Mouse (Mus musculus) CD4-positive helper T cell, adult 2 months (primary cell): Measurements from ENCODE around the gene Il18.

Experiments
- DNase-seq: peaks from one replicate; pipeline ENCODE4 v3.0.0-alpha.2; 2012; ENCODE audit warnings: low read depth, missing footprints, low spot score

Gene Il18

GRCm38 (mm10) chr9:50552206-50552605 is 2.4 kb upstream of the Il18 start:
- DNase-seq = no peak

GRCm38 (mm10) chr9:50553547-50553946 is 1.1 kb upstream of the Il18 start:
- DNase-seq = no peak

DNA sequence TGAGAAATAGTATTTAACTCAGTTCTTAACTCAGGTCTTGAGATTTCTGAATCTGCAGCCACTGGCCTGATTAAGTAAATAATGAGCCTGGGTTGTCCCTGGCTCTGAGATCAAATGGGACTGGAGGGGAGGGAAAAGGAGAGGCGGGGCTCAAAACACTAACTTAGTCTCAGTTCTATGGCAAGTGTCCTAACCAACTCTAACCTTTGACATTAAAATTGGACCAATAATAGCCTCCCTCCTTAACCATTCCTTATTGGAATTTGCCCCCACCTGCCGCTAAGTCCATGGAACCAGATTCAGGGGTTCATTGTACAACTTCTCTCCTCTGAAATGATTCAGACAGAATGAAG is 443 bp downstream of the Il18 start, which contains the start of gene Bco2:
Gene Bco2 (minus strand): TSS at position 88 of the 353 bp plus-strand sequence.
- DNase-seq = no peak

DNA sequence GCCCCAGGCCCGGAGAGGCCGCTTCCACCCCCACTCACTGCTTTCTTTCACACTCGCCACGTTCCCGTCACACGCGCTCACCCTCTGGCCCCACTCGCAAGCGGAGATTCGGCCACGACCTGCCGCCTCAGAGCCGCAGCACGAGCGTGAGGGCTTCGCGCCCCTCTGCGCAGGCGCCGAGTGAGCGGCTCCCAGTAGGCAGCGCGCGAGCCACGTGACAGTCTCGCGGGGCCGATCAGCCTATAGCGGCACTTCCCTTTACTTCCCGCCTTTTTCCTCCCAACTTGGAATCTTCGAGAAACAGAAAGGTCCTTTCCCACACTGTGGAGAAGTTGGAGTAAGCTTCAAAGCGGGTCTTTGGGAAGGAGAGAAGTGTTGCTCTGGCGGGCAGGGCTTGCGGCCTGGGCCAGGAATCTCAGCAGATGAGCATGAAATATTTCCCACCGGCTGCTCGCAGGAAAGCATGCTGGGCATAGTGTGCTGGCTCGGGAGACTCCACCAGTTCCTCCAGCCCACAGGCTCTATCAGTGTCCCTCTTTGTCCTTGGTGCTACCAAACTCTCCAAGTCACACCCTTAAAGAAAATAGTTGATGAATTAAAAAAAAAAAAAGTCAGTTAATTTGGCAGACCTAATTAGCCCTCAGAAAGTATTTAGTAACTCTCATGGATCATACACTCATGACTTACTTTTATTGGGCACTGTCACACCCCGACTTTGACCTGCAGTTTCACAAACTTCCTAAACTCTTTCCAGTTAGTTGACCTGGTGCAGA is 6.7 kb downstream of the Il18 start, which contains the start of gene Tex12:
Gene Tex12 (minus strand): TSS at position 181 of the 773 bp plus-strand sequence.
- DNase-seq = no peak

DNA sequence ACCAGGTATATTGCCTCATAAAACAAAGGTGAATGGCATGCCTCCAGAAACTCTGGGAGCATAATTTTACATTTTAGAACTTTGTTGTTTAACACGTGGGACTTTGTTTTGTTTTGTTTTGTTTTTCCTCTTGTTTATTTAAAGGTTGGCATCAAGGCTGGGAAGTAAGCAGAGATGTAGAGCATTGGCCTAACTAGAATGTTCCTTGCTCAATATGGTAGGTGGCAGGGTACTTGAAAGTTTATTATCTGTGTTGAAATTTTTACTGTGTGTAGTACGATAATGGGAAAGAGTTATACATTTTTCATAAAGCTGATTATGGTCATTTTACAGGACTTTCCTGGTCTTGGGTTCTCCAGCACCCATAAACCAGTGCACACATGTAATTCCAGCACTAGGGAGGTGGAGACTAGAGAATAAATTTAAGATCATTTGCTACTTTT is 7.3 kb downstream of the Il18 start:
- DNase-seq = no peak

GRCm38 (mm10) chr9:50565173-50565572 is 10.5 kb downstream of the Il18 start:
- DNase-seq = no peak

DNA sequence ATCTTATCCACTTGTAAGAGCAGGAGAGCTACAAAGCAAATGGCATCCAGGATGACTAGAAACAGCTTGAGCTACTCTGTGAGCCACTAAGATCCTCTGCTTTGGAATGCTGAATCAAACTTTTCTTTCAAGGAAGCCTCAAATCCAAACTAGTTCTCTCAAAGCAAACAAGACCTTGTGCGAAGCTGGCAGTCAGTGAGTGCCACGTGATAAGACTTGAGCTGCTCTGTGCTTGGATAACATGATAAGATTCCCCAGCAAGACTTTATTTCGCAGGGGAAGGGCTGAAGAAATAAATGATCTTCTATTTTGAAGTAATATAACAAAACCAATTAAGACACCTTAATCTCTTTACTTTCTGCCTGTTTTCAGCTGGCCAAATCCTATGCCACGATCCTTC is 11.3 kb downstream of the Il18 start:
- DNase-seq = no peak

- no peak for DNase-seq
Measured at GRCm38 (mm10) chr9:50567372-50567771, 12.7 kb downstream of the Il18 start.

- no peak for DNase-seq
Measured at GRCm38 (mm10) chr9:50567881-50568280, 13.3 kb downstream of the Il18 start.

DNA sequence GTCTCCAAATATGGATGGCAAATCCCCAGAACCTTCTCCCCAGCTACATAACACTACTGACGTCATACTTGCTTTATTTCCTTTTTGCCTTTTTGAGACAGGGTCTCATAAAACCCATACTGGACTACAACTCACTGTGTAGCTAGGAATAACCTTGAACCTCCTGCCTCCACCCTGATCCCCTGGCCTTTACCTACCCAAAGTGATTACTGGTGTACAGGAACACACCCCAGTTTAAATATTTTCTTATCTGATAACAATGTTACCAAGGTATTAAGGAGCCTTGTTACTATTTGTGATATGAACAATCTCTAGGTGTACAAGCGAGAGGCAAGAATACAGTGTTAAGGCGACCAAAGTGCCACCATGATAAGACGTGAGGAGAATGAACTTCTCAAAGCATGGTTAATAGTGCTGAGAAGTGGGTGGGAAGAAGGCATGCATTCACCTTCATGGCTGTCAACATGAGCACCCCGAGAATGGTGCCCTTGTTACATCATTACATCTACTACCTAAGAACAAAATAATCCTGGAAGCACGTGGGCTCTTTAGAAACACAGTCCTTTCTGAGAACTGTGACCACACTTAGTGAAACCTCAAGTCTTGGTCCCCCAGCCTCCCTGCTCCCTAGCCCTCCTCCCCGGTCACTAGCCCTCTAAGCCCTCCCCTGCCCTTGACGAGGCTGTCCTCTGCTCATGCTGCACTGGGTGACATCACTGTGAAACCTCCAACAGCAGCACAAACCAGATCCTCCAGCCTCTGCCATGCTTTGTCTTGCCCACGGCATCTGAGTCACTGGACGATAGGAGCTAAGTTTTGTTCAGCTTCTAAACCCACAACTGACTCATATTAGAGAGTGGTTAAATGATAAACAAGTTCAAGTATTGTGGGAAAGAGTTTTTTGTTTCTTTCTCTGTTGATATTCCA is 15.2 kb downstream of the Il18 start:
- DNase-seq = no peak

DNA sequence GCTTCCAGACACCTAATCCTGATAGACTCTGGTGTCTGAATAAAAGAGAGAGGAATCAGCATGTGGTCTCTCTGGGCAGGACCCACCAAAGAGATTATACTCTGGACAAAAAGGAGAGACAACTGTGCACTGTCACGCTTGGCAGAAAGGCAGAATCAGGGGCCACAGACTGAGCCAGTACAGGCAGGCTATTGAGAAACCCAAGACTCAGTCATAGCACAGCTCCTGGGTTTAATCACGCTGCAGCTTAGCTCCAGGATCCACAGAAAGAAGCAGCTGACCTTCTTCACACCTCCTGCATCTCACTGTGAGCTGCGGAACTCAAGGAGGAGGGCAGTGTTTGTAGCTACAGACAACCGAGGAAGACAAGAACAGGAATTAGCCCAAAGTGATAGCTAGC is 25.7 kb downstream of the Il18 start:
- DNase-seq = no peak

DNA sequence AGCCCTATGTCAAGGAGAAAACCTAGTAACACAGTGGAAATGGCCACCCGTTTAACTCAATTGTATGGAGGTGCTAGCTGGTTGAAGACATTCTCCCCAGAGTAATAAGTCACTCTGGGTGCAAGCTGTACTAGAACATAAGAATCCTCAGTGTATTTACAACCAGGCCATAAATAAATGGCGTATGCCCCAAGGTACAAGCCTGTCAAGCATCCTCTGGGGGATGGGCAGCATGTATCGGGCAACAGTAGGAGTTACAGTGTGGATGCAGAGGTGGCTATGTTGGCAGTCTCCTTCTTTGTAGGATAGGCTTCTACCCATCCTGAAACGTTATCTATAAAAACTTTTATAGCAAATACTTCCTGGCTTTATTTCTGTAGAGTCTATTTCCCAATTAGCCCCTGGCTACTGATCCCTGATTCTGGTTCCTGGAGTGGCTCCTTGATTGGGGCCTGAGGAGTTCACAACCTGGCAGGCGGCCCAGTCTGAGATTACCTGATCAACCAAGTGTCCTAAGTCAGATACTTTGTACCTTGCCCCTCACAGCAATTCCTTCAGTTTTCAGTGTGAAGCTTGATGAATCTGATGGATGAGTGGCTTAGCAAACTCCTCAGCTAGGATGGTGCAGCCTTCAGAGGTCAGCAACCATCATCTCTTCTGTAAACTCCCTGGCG is 30.7 kb downstream of the Il18 start:
- no peak for DNase-seq

DNA sequence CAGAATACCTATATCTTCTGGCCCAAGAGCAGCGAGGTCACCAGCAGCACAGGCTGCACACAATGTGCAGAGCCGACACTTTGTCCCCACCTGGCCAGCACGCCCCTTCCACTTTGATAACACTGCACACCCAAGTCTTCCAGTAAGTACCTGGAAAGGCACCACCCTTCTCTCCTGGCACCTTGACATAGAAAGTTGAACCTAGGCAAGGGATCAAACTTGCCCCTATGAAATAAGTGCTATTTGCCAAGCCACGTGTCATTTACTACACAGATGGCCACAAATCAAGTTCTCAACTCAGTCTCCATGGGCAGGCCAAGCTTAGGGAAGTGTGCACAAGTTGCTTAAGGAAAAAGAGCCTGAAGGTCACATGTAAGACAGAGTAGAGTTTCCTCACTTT is 32.3 kb downstream of the Il18 start:
- DNase-seq = no peak

GRCm38 (mm10) chr9:50590856-50591518 is 36.4 kb downstream of the Il18 start:
- peak; percentile 14 for DNase-seq

DNA sequence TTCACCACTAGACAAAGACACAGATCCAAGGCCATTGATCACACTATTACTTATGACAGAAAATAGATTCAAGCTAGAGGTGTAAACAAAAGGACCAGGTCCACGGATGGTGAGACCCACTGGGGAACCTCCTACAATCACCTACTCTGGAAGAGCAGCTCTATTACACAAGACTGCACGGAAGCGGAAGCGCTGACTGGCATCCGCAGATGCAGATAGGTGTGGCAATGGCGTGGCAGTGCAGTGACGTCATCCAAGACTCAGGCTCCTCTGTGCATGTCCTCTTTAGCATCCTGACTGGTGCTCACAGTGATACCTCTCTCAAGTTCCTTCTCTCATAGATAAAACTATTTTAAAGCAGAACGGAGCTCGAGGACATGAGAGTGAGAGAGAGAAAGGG is 38.3 kb downstream of the Il18 start:
- DNase-seq = no peak

DNA sequence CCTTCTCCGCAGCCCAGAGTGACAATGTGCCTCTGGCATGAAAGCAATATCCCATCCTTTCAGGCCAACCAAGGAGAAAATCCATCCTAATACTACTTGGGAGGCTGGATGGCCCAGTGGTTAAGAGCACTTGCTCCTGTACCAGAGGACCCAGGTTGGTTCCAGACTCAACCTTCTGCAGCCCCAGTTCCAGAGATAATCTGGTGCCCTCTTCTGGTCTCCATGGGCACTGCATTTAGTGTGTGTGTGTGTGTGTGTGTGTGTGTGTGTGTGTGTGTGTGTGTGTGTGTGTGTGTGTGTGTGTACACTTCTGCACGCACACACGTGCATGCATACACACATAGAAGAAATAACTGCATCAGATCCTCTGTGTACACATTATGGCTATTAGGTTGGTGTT is 38.9 kb downstream of the Il18 start:
- DNase-seq = peak; percentile 58

DNA sequence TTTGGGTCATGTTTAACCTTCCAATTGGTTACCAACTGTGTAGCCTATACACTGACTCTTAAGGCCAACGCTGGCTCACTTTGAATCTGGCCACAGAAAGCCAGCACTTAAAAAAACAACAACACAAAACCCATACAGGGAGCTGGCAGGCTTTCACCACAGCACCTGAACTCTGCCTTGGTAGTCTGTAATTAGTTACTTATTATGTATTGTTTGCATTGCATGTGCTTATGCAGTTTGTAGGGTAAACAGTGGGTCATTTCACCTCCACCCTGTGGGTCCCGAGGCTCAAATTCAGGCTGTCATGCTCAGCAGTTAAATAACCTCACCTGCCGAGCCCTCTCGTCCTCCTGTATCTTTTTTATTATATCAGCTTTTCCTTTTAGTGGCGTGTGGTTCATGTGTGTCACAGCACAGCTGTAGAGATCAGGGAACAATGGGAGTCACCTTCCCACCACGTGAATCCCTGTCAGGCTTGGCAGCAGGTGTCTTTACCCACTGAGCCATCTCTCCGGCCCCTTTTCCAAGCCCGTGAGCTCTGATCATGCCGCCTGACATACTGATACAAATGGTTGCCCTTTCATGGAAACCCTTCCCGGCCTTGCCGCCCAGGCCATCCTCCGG is 40.3 kb downstream of the Il18 start:
- no peak for DNase-seq

DNA sequence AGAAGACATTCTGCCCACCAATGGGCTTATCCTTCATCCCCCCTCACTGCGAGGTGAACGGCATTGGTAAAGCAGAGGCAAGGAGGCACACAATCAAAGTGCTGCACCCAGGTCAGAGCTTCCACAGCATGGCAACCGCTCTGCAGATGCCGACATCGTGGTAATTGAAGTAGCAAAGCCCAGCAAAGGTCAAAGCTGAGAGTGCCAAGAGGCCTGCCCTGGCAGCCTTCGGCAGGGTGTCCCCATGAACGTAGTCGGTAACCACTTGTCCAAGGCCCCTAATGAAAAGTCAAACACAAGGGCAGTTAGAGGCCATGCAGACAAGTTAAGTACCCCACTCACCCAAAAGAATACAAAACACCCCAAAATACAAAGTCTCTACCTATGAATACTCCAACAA is 42.3 kb downstream of the Il18 start:
- no peak for DNase-seq

DNA sequence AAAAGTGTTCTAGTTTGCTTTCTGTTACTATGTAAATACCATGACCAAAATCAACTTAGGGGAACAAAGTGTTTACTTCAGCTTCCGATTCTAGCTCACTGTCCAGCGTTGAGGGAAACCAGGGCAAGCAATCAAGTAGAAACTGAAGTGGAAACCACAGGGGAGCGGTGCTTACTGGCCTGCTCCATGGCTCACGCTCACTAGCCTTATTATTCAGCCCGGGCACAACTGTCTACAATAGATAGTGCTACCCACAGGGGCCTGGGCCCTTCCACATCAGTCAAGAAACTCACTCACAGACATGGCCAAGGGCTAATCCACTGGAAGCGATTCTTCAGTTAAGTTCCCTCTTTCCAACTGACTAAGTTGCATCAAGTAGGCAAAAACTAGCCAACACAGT is 46.9 kb downstream of the Il18 start:
- DNase-seq = no peak

- DNase-seq = no peak
Measured at GRCm38 (mm10) chr9:50602055-50602845, 47.6 kb downstream of the Il18 start.
